Mouse (Mus musculus) right cerebral cortex, adult 2 months (tissue): ENCODE data around the gene Trp53i13.
A peak's percentile ranks its signal among the peaks of the same experiment; 100 is the strongest.

Source experiments
- DNase-seq, 2 experiments: peaks; one replicate each; pipeline ENCODE4 v3.0.0; 2021 to 2022; ENCODE audit warnings: low spot score in 2 of 2

Trp53i13 gene

GRCm38 (mm10) chr11:77508068-77509021, 7.4 kb downstream of the Trp53i13 start:
- peak; percentile 82 to 83 for DNase-seq

DNA sequence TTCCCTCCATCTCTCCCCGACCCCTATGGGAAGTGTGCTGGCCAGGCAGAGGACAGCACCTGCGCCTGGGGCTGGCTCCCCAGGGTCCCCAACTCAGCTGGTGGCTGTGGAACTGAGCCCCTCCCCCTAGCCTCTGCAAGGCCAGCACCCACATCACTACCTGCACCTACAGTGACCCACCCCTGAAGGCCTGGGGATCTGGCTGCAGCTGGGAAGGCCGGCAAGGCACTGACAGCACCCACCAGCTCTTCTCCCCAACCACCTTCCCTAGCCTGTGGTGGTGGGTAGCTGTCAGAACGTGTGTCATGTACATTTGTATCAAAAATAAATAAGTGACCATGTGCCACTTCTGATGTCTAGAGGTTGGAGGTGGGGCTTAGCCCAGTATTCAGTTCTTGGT, 8.4 kb downstream of the Trp53i13 start:
- no peak for DNase-seq

DNA sequence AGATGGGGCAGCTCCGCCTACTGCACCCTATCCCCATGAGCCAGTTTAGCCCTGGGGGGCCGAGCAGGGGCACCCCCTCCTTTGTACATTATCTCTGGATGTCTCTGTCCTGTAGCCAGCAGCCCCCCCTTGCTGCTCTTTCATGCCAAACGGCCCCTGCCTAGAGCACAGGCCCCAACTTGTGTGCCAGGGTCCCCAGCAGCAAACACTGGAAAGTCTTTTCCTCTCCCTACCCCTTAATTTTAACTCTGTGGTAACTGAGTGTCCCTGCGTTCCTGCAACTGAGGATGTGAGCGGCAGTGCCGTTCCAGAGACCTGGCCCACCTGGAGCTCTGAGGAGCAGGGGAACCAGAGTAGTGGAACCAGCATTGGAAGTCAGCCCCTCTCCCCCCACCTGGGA, 8.8 kb downstream of the Trp53i13 start:
- no peak for DNase-seq

GRCm38 (mm10) chr11:77506273-77506672, 9.5 kb downstream of the Trp53i13 start:
- DNase-seq = no peak

DNA sequence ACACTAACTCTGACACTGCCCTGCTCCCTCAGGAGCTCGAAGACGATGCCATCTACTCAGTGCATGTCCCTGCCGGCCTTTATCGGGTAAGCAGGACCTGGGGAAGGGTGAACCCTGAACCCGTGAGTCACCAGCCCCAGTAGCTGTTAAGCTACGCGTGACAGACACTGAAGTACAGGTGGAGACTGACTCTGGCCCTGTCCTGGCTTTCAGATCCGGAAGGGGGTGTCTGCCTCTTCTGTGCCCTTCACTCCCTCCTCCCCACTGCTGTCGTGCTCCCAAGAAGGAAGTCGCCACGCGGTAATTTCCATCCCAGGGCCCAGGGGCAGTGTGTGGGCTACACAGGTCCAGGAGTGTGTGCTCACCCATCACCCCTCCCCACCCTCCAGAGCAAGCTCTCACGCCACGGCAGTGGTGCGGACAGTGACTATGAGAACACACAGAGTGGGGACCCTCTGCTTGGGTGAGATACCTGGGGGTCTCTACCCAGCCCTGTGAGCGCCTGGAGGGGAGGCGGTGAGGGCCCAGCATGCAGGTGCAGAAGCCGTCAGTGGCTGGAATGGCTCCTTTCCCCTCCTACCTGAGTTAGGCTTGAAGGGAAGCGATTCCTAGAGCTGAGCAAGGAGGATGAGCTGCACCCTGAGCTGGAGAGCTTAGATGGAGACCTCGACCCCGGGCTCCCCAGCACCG, 10.3 kb downstream of the Trp53i13 start:
- no peak for DNase-seq

- no peak for DNase-seq
Measured at GRCm38 (mm10) chr11:77504377-77504776, 11.4 kb downstream of the Trp53i13 start.

- DNase-seq = no peak
Measured at GRCm38 (mm10) chr11:77503511-77503910, 12.3 kb downstream of the Trp53i13 start.

DNA sequence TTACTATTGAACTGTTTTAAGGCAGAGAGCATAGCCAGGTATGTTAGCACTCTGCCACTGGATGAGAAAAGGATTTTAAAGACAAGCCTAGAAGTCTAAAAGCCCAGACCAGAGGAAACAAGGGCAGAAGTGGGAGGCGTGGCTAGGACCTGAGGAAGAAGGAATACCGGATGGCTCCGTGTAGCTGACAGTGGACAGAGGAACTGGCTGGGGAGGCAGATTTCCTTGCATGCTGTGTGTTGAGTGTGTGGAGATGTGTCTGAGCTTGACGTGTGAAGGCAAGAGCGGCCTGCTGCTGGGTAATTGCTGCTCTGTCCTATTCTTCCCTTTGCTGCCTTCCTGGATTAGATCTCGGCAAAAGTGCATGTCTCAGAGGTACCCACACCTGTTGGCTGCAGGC, 13.3 kb downstream of the Trp53i13 start:
- no peak for DNase-seq

DNA sequence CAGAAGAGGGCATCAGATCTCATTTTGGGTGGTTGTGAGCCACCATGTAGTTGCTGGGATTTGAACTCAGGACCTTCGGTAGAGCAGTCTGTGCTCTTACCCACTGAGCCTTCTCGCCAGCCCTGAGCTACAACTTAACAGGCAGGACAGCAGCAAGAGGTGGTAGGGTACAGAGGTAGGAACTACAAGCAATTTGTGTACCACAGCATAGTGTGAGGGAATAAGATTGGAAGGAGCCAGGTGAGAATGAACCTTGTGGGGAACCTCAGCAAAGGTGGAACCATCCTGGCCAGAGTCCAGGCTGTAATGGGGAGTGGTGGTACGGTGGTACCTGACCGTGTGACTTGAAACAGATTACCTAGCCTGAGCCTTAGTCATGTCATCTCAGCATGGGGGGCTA, 13.8 kb downstream of the Trp53i13 start:
- DNase-seq = no peak

GRCm38 (mm10) chr11:77501392-77501791, 14.4 kb downstream of the Trp53i13 start:
- peak; percentile 84 to 90 for DNase-seq

DNA sequence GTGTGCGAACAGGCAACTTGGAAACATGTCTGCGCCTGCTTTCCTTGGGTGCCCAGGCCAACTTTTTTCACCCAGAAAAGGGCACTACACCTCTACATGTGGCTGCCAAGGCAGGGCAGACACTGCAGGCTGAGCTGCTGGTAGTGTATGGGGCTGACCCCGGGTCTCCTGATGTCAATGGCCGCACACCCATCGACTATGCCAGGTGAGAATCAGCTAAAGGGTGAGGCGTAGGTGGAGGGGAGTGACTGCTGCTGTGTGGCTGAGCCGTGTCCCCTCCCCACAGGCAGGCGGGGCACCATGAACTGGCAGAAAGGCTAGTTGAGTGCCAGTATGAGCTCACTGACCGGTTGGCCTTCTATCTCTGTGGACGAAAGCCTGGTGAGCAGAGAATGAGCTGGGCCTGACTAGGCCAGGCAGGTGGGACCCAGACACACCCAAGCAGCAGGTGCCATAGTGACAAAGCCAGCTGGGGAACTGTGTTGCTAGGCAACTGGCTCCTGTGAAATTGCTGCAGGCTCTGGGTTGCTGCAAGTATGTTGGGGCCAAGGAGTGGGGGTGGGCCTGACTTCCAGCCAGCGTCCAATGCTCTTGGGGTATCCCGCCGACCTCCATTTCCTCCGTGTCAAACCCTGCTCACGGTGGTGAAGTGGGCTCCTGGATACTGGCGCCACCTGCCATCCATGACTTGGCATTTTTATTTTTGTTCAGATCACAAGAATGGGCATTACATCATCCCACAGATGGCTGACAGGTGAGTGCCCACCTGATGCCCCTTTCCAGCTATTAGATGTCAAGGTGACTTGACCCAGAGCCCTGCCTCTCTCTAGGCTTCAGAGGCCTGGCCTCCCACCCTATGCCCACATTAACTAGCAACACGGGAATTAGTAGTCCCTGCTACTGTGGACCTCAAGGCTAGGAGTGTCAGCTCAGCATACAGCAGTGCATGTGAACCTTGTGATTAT, 15.1 kb downstream of the Trp53i13 start:
- peak in 1 of 2 experiments; percentile 57 for DNase-seq

DNA sequence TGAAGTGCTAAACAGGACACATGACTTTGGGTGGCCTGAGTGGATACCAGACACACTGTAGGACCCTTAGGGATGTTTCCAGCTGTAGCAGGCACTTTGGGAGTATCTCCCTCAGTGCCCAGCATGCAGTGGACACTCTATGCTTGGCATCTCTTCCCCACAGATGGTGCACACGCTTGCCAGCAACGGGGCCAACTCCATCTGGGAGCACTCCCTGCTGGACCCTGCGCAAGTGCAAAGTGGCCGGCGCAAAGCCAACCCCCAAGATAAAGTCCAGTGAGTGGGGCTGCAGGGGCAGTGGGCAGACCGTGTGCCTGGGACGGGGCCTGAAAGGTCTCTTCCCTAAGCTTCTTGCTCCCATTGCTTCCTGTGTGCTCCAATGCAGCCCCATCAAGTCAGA, 16.4 kb downstream of the Trp53i13 start:
- DNase-seq = no peak

DNA sequence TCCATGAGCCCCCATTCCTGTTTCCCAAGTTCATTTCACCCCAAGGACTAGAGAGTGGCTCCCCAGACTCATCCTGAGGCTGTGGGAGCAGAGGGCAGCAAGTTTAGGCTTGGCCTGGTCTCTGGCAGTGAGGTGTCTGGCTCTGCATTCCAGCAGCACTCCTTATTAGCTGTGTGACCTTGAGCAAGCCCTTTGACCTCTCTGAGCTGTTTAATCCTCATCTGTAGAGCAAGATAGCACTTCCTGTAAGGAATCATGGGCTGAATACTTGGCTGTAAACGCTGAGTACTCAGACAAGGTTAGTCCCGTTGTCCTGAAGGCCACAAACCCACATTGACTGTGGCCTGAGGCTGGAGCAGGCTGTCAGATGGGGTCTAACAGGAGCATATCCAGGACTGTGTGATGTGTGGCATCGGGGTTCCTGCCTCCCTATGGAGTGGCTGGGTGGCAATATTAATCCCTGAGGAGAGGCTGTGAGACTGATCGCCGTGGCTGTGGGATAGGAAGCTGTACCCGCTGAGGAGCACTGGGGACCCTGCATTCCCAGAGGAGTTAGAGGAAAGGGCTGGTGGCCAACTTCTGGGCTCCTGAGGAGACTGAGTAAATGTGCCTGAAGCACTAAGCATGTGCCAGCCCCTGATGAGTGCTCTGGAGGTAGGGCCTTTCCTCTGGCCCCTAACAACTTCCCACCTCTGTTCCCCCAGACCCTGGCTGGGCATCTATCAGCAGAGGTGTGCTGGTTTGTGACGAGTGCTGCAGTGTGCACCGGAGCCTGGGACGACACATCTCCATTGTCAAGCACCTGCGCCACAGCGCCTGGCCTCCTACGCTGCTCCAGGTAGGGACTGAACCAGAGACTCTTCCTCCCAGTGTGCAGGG, 17.3 kb downstream of the Trp53i13 start:
- no peak for DNase-seq

- DNase-seq = no peak
Measured at GRCm38 (mm10) chr11:77497851-77498250, 17.9 kb downstream of the Trp53i13 start.

- DNase-seq = no peak
Measured at GRCm38 (mm10) chr11:77497341-77497756, 18.4 kb downstream of the Trp53i13 start.

- DNase-seq = no peak
Measured at GRCm38 (mm10) chr11:77495507-77495906, 20.3 kb downstream of the Trp53i13 start.

DNA sequence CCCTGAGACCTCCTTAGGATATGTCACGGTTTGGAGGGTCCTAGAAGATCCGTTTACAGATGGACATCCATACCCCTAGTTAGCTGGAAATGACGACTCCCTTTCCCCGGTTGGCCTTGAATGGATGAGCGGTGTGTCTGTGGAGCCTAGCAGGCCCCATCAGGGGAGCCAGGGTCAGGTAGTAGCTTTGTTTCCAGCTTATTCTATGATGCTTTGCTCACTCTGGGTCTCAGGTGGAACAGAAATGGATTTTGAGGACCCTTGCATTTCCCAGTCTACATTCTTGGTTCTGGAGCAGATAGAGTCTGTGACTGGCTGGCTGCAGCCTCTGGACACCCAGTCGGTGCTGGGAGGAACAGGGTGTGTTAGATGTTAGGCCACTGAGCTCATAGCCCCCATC, 21.0 kb downstream of the Trp53i13 start:
- no peak for DNase-seq

- DNase-seq = no peak
Measured at GRCm38 (mm10) chr11:77494344-77494676, 21.5 kb downstream of the Trp53i13 start.

DNA sequence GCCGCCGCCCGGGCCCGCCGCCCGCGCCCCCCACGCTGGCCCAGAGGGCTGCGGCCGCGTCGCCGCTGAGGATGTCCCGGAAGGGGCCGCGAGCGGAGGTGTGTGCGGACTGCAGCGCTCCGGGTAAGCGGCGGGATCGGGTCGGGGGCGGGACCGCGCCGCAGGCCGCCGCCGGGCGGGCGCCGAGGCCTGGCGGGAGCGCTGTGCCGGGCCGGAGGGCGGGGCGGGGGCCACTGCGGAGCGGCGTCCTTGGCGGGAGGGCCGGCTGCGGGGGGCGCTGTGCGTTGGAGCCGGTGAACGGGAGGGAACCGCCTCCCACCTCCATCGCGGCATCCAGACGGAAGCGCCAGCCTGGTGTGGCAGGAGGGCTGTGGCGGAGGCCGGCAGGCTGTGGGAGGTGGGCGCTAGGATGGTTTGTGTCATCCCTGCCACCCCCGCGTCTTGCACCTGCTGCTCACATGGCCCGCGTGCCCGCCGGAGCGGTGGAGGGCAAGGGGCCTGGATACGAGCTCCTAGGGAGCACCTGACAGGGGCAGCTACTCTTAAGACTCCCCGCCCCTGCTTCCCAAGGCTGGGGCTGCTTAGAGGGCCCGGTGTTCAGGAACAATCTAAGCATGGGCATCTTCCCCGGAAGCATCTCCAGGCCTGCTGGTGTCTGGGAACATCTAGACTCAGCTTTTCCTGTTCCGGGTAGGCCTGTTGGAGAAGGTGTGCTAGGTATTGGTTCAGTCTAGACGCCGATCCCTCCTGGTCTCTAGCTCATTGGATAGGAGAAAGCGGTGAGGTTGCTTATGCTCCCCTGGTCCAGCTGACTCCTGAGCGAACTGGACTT, 22.1 kb downstream of the Trp53i13 start, which contains the start of gene Git1:
TSS of gene Git1 (plus strand) at position 51 of the 832 bp plus-strand sequence.
- DNase-seq = peak in 1 of 2 experiments; percentile 65

- DNase-seq = peak; percentile 90
Measured at GRCm38 (mm10) chr11:77492911-77493332, 22.9 kb downstream of the Trp53i13 start.
